Mouse (Mus musculus): ENCODE measurements around the gene Slc1a5. TPM values are rescaled to one million over a fixed set of nuclear protein-coding genes. Genes with fewer than 3 reads are reported as not detected.
A peak's percentile ranks its signal among the peaks of the same experiment; 100 is the strongest.

The Slc1a5 gene
- total and polyA plus RNA-seq, 2 experiments from 2014 or later: 28.1 to 81.4 TPM

DNA sequence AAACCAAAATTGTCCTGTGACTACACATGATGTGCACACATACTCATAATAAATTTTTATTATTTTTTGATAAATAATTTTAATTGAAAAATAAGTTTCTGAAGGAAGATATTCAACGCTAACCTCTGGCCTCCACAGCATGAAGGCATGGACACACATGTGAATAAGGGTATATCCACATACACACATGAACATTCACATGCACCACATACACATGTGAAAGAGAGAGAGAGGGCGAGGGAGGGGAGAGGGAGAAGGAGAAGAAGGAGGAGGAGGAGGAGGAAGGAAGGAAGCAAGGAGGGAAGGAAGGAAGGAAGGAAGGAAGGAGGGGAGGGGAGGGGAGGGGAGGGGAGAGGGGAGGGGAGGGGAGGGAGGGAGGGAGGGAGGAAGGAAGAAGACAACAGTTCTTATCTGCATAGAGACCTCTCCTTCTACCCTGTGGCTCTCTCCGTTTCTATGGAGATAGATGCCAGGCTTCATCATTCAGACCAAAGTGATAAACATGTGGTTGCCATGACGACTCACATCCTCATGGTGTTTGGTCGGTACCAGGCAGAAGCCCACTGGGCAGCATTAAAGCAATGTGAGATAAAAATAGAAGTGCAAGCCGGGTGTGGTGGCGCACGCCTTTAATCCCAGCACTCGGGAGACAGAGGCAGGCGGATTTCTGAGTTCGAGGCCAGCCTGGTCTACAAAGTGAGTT lies 22.1 kb upstream of the Slc1a5 start:
- Histone ChIP-seq H3K36me3 (replicated peaks; ENCODE audit: control insufficient read depth, insufficient read depth, low read length) (no peaks in the 10 kb centered on the region), H3K4me1 (ENCODE audit: control insufficient read depth, insufficient read depth) (peaks cover 7% of the 10 kb centered on the region), H3K27me3 (ENCODE audit: control insufficient read depth, insufficient read depth, low read length) (no peaks in the 10 kb centered on the region), H3K4me2 (ENCODE audit: low read depth, low read length) (no peak overlapping the region), H3K4me3 (ENCODE audit: low read depth, low read length) (no peak overlapping the region), H3K27ac (ENCODE audit: low read depth) (no peak overlapping the region), H3K9me3 (replicated peaks; ENCODE audit: control insufficient read depth, low read length) (no peaks in the 10 kb centered on the region), H3K9ac (replicated peaks; ENCODE audit: low read depth, low read length) (no peak overlapping the region)
- no peak for ATAC-seq (ENCODE audit: insufficient read depth, low read depth)
- no peak for DNase-seq (ENCODE audit: low spot score)
- no peak for TF ChIP-seq CTCF (IDR thresholded peaks at IDR 0.05; ENCODE audit: low read depth)
- 69% methylated on average over 10 of the region's 11 CpGs for WGBS

DNA sequence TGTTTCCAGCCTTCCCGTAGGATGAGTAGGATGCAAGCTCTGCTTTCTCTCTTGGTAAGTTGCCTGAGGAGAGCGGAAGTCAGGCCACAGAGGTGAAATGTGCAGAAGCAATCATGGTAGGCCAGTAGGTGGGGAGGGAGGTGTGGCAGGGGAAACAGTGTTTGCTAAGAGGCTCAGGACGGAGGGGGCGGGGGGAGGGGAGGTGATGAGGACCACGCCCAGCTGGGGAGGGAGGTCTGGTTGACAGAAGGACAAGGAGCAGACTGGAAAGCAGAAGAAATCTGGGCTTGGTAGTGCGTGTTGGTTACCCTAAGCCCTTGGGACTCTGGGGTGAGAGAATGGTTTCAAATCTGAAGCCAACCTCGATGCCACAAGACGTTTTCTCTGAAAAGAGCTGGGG lies 20.8 kb upstream of the Slc1a5 start:
- DNase-seq (ENCODE audit: low spot score) (no peak), ATAC-seq (ENCODE audit: insufficient read depth, low read depth) (peak; percentile 38)
- H3K27ac ChIP-seq (ENCODE audit: low read depth): peak overlapping the region; percentile 90; the same call in 1 of the 2 replicates
- no peak for TF ChIP-seq CTCF (IDR thresholded peaks at IDR 0.05; ENCODE audit: low read depth)
- TF ChIP-seq EP300 (IDR thresholded peaks at IDR 0.05; ENCODE audit: low read depth): no peak; the same call in 1 of the 2 replicates
- H3K4me3 ChIP-seq (ENCODE audit: low read depth, low read length): no peak overlapping the region
- H3K9ac ChIP-seq (replicated peaks; ENCODE audit: low read depth, low read length): no peak overlapping the region
- no peaks in the 10 kb centered on the region for H3K27me3 ChIP-seq (ENCODE audit: control insufficient read depth, insufficient read depth, low read length)
- H3K36me3 ChIP-seq (replicated peaks; ENCODE audit: control insufficient read depth, insufficient read depth, low read length): no peaks in the 10 kb centered on the region
- H3K4me1 ChIP-seq (ENCODE audit: control insufficient read depth, insufficient read depth): peaks cover 7% of the 10 kb centered on the region
- no peaks in the 10 kb centered on the region for H3K9me3 ChIP-seq (replicated peaks; ENCODE audit: control insufficient read depth, low read length)
- WGBS: 28% methylated on average over 8 of the region's 8 CpGs
- no peak overlapping the region for H3K4me2 ChIP-seq (ENCODE audit: low read depth, low read length)

GRCm38 (mm10) chr7:16761005-16761481 lies 20.1 kb upstream of the Slc1a5 start:
- no peak overlapping the region for H3K4me2 ChIP-seq (ENCODE audit: low read depth, low read length)
- no peaks in the 10 kb centered on the region for H3K9me3 ChIP-seq (replicated peaks; ENCODE audit: control insufficient read depth, low read length)
- H3K4me3 ChIP-seq (ENCODE audit: low read depth, low read length): no peak overlapping the region
- peaks cover 7% of the 10 kb centered on the region for H3K4me1 ChIP-seq (ENCODE audit: control insufficient read depth, insufficient read depth)
- ATAC-seq (ENCODE audit: insufficient read depth, low read depth) (peak; percentile 81), DNase-seq (ENCODE audit: low spot score) (peak; percentile 83)
- TF ChIP-seq EP300 (IDR thresholded peaks at IDR 0.05; ENCODE audit: low read depth): no peak
- no peak for TF ChIP-seq CTCF (IDR thresholded peaks at IDR 0.05; ENCODE audit: low read depth)
- H3K27me3 ChIP-seq (ENCODE audit: control insufficient read depth, insufficient read depth, low read length): no peaks in the 10 kb centered on the region
- H3K36me3 ChIP-seq (replicated peaks; ENCODE audit: control insufficient read depth, insufficient read depth, low read length): no peaks in the 10 kb centered on the region
- no peak overlapping the region for H3K9ac ChIP-seq (replicated peaks; ENCODE audit: low read depth, low read length)
- 32% methylated on average over 10 of the region's 10 CpGs for WGBS
- H3K27ac ChIP-seq (ENCODE audit: low read depth): peak overlapping the region; percentile 90

DNA sequence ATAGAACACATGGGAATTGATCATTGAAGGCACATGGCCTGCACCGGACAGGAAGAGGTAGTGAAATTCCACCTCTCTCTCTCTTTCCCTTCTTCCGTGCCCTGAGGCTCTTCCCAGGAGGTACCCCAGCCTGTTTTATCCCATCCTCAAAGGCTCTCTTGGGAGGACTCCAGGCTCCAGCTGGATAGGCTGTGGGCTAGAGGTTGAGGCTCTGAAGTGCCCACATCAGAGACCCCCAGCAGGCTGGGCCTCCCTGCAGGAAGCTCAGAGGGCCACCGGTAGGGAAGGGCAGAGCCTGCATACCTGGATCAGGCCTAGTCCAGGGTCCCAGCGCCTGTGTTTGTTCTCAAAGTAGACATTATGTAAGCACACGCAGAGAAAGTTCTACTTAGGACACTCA lies 19.5 kb upstream of the Slc1a5 start:
- no peak overlapping the region for H3K4me2 ChIP-seq (ENCODE audit: low read depth, low read length)
- WGBS: 50% methylated on average over 5 of the region's 5 CpGs
- no peaks in the 10 kb centered on the region for H3K9me3 ChIP-seq (replicated peaks; ENCODE audit: control insufficient read depth, low read length)
- H3K4me3 ChIP-seq (ENCODE audit: low read depth, low read length): no peak overlapping the region
- DNase-seq (ENCODE audit: low spot score) (no peak), ATAC-seq (ENCODE audit: insufficient read depth, low read depth) (peak; percentile 6; the same call in 1 of the 2 replicates)
- H3K27me3 ChIP-seq (ENCODE audit: control insufficient read depth, insufficient read depth, low read length): no peaks in the 10 kb centered on the region
- no peak overlapping the region for H3K9ac ChIP-seq (replicated peaks; ENCODE audit: low read depth, low read length)
- TF ChIP-seq CTCF (IDR thresholded peaks at IDR 0.05; ENCODE audit: low read depth): no peak
- no peak for TF ChIP-seq EP300 (IDR thresholded peaks at IDR 0.05; ENCODE audit: low read depth)
- peak overlapping the region; percentile 70 for H3K27ac ChIP-seq (ENCODE audit: low read depth)
- peaks cover 7% of the 10 kb centered on the region for H3K4me1 ChIP-seq (ENCODE audit: control insufficient read depth, insufficient read depth)
- no peaks in the 10 kb centered on the region for H3K36me3 ChIP-seq (replicated peaks; ENCODE audit: control insufficient read depth, insufficient read depth, low read length)

GRCm38 (mm10) chr7:16763463-16764218 lies 17.5 kb upstream of the Slc1a5 start:
- Histone ChIP-seq H3K4me3 (ENCODE audit: low read depth, low read length) (no peak overlapping the region), H3K27me3 (ENCODE audit: control insufficient read depth, insufficient read depth, low read length) (no peaks in the 10 kb centered on the region), H3K36me3 (replicated peaks; ENCODE audit: control insufficient read depth, insufficient read depth, low read length) (no peaks in the 10 kb centered on the region), H3K4me1 (ENCODE audit: control insufficient read depth, insufficient read depth) (peaks cover 7% of the 10 kb centered on the region; the same call in 1 of the 2 replicates), H3K27ac (ENCODE audit: low read depth) (no peak overlapping the region), H3K9me3 (replicated peaks; ENCODE audit: control insufficient read depth, low read length) (no peaks in the 10 kb centered on the region), H3K4me2 (ENCODE audit: low read depth, low read length) (no peak overlapping the region), H3K9ac (replicated peaks; ENCODE audit: low read depth, low read length) (no peak overlapping the region)
- no peak for ATAC-seq (ENCODE audit: insufficient read depth, low read depth)
- TF ChIP-seq CTCF (IDR thresholded peaks at IDR 0.05; ENCODE audit: low read depth) (no peak), EP300 (IDR thresholded peaks at IDR 0.05; ENCODE audit: low read depth) (no peak)
- no peak for DNase-seq (ENCODE audit: low spot score)
- WGBS: 81% methylated on average over 7 of the region's 7 CpGs

All from heart, postnatal 0 days (tissue).